ENCODE assay signal across 16 mouse cellular contexts in the genomic region with DNA sequence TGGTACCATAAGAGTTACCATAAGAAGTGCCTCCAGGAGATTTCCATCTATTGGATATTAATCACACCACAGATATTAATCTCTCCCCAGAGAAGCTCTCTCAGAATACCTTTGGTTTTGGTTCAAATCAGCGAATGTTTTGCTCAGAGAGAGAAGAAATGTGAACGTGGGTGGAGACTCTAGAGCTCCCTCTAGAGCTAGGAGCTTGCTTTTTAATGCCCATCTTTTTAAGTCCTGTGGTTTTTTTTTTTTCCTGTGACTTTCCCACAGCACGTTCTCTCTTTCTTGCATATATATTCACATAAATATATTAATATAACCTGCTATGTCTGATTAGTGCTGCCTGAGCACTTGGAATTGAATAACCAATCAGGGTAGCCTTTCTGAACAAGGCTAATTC.
DNase-seq lines count a peak whose midpoint lies in the region; ATAC-seq and TF ChIP-seq lines count a peak whose summit lies in the region.
"Had no signal": no experiment of that assay in that cellular context is flagged by ENCODE, and none has a peak within 500 bp of the region (broad histone marks: within the 10 kb centered on the region; RNA-seq: fewer than 3 reads in every experiment).

No protein-coding gene starts in this region.

- TF ChIP-seq EP300 in liver, postnatal 0 days (IDR thresholded peaks at IDR 0.05; ENCODE audit: low read depth), result no peak

- DNase-seq in liver, postnatal 0 days, result no peak
- DNase-seq in liver (no peak), R1 (ENCODE audit: low read depth, low spot score) (peak; percentile 7)
- peak; percentile 25 for DNase-seq in lung, postnatal 36 days
- DNase-seq in gastrocnemius, postnatal 4 days (ENCODE audit: low spot score in 2 of 2), result no peak
- DNase-seq in thymus, postnatal 0 days (ENCODE audit: low spot score), result no peak
- DNase-seq: adrenal gland, postnatal 25 days; cerebellum, adult 18-20 months; gastrocnemius, postnatal 25 days; thymus, postnatal 14 days had no signal

- ATAC-seq in intestine, postnatal 0 days, result no peak
- ATAC-seq in intestine, embryonic 16.5 days, result no peak
- no peak for ATAC-seq in liver, postnatal 0 days
- ATAC-seq: forebrain, embryonic 13.5 days had no signal

- H3K4me1 ChIP-seq in intestine, postnatal 0 days (replicated peaks; ENCODE audit: control insufficient read depth, insufficient read depth, low read length), result no peaks in the 10 kb centered on the region
- H3K4me1 ChIP-seq in intestine, embryonic 16.5 days (ENCODE audit: control insufficient read depth, insufficient read depth, low read length), result no peaks in the 10 kb centered on the region
- no peaks in the 10 kb centered on the region for H3K4me1 ChIP-seq in liver, postnatal 0 days (ENCODE audit: insufficient read depth)
- H3K4me1 ChIP-seq: embryonic facial prominence, embryonic 12.5 days; forebrain, embryonic 13.5 days; midbrain, embryonic 12.5 days had no signal

- no peak overlapping the region for H3K27ac ChIP-seq in intestine, postnatal 0 days (ENCODE audit: low read depth, low read length)
- H3K27ac ChIP-seq in intestine, embryonic 16.5 days (ENCODE audit: low read length), result no peak overlapping the region
- no peak overlapping the region for H3K27ac ChIP-seq in liver, postnatal 0 days (ENCODE audit: low read depth)
- H3K27ac ChIP-seq: embryonic facial prominence, embryonic 12.5 days; forebrain, embryonic 13.5 days; liver, embryonic 14.5 days; midbrain, embryonic 12.5 days had no signal

- 29% methylated on average over 3 of the region's 3 CpGs for WGBS in intestine, postnatal 0 days
- WGBS in intestine, embryonic 16.5 days, result 34% methylated on average over 3 of the region's 3 CpGs
- 23% methylated on average over 3 of the region's 3 CpGs for WGBS in liver, postnatal 0 days (ENCODE audit: insufficient replicate concordance)

- no peak overlapping the region for H3K4me2 ChIP-seq in intestine, postnatal 0 days (replicated peaks; ENCODE audit: low read depth)
- H3K4me2 ChIP-seq in intestine, embryonic 16.5 days (ENCODE audit: low read depth, low read length), result no peak overlapping the region
- H3K4me2 ChIP-seq in liver, postnatal 0 days (ENCODE audit: low read depth, low read length), result no peak overlapping the region
- H3K4me2 ChIP-seq: embryonic facial prominence, embryonic 12.5 days; forebrain, embryonic 13.5 days; midbrain, embryonic 12.5 days had no signal

- no peak overlapping the region for H3K4me3 ChIP-seq in intestine, postnatal 0 days (ENCODE audit: low read depth, low read length)
- H3K4me3 ChIP-seq in intestine, embryonic 16.5 days (ENCODE audit: low read length), result no peak overlapping the region
- H3K4me3 ChIP-seq in liver, postnatal 0 days (ENCODE audit: low read depth, low read length), result no peak overlapping the region
- H3K4me3 ChIP-seq: embryonic facial prominence, embryonic 12.5 days; forebrain, embryonic 13.5 days; midbrain, embryonic 12.5 days had no signal

- no peak overlapping the region for H3K9ac ChIP-seq in intestine, postnatal 0 days (ENCODE audit: low read depth, low read length)
- no peak overlapping the region for H3K9ac ChIP-seq in intestine, embryonic 16.5 days (ENCODE audit: low read depth, low read length)
- no peak overlapping the region for H3K9ac ChIP-seq in liver, postnatal 0 days (replicated peaks)
- H3K9ac ChIP-seq: embryonic facial prominence, embryonic 12.5 days; forebrain, embryonic 13.5 days; liver, embryonic 14.5 days; midbrain, embryonic 12.5 days had no signal

- H3K9me3 ChIP-seq in intestine, postnatal 0 days (ENCODE audit: control insufficient read depth), result no peaks in the 10 kb centered on the region
- H3K9me3 ChIP-seq in intestine, embryonic 16.5 days (ENCODE audit: control insufficient read depth, low read length), result no peaks in the 10 kb centered on the region
- no peaks in the 10 kb centered on the region; the same call in 1 of the 2 replicates for H3K9me3 ChIP-seq in liver, postnatal 0 days (ENCODE audit: low read length)
- H3K9me3 ChIP-seq: embryonic facial prominence, embryonic 12.5 days; forebrain, embryonic 13.5 days; midbrain, embryonic 12.5 days had no signal

- H3K27me3 ChIP-seq in intestine, postnatal 0 days (replicated peaks; ENCODE audit: control insufficient read depth, insufficient read depth, low read length), result no peaks in the 10 kb centered on the region
- H3K27me3 ChIP-seq in intestine, embryonic 16.5 days (replicated peaks; ENCODE audit: control insufficient read depth, insufficient read depth, low read length), result no peaks in the 10 kb centered on the region
- no peaks in the 10 kb centered on the region for H3K27me3 ChIP-seq in liver, postnatal 0 days (ENCODE audit: insufficient read depth, low read length)
- H3K27me3 ChIP-seq: embryonic facial prominence, embryonic 12.5 days; forebrain, embryonic 13.5 days; midbrain, embryonic 12.5 days had no signal

- TF ChIP-seq CTCF in intestine, postnatal 0 days (IDR thresholded peaks at IDR 0.05; ENCODE audit: low read depth), result peak; percentile 64
- peak; percentile 26; the same call in 1 of the 2 replicates for TF ChIP-seq CTCF in liver, postnatal 0 days (IDR thresholded peaks at IDR 0.05; ENCODE audit: low read depth)

- H3K36me3 ChIP-seq in intestine, postnatal 0 days (ENCODE audit: control insufficient read depth, insufficient read depth), result no peaks in the 10 kb centered on the region
- no peaks in the 10 kb centered on the region for H3K36me3 ChIP-seq in intestine, embryonic 16.5 days (ENCODE audit: control insufficient read depth, insufficient read depth, low read length)
- no peaks in the 10 kb centered on the region for H3K36me3 ChIP-seq in liver, postnatal 0 days (replicated peaks; ENCODE audit: insufficient read depth, low read length)
- H3K36me3 ChIP-seq: embryonic facial prominence, embryonic 12.5 days; midbrain, embryonic 12.5 days had no signal

Comparison
In these comparisons a context has a peak if more than half of its experiments do, and no peak if none do; other contexts are left out.
1. DNase-seq: peak in R1 (single experiment) and lung, postnatal 36 days (single experiment); none in liver, postnatal 0 days (single experiment), liver (single experiment), gastrocnemius, postnatal 4 days (0 of 2) and thymus, postnatal 0 days (single experiment).